Comparison of ENCODE assay signal across 14 mouse cellular contexts in genomic region chr17:25063872-25064271, GRCm38 (mm10). TPM values are rescaled to one million over a fixed set of nuclear protein-coding genes. Genes with fewer than 3 reads are reported as not detected.
DNase-seq lines count a peak whose midpoint lies in the region; ATAC-seq and TF ChIP-seq lines count a peak whose summit lies in the region.
"Had no signal": no experiment of that assay in that cellular context is flagged by ENCODE, and none has a peak within 500 bp of the region (broad histone marks: within the 10 kb centered on the region; RNA-seq: fewer than 3 reads in every experiment).

No protein-coding gene starts in this region.

- DNase-seq in lung, embryonic 14.5 days, result peak; percentile 54
- DNase-seq in lung, adult 18-20 months, result no peak
- DNase-seq in urinary bladder, adult 18-20 months (ENCODE audit: low spot score in 2 of 2), result no peak
- no peak for DNase-seq in ovary, adult 18-20 months (ENCODE audit: low spot score)
- DNase-seq: embryo, embryonic 11 days; forebrain, postnatal 0 days; right cerebral cortex, adult 18-20 months; thymus, adult 18-20 months had no signal

- no peak overlapping the region for H3K9ac ChIP-seq in hindbrain, embryonic 13.5 days
- H3K9ac ChIP-seq in hindbrain, embryonic 12.5 days, result no peak overlapping the region
- H3K9ac ChIP-seq in lung, embryonic 14.5 days, result no peak overlapping the region
- no peak overlapping the region; the same call in 1 of the 2 replicates for H3K9ac ChIP-seq in heart, embryonic 14.5 days (ENCODE audit: low read length)
- H3K9ac ChIP-seq: forebrain, postnatal 0 days had no signal

- H3K9me3 ChIP-seq in hindbrain, embryonic 13.5 days, result no peaks in the 10 kb centered on the region
- no peaks in the 10 kb centered on the region for H3K9me3 ChIP-seq in hindbrain, embryonic 12.5 days (replicated peaks)
- no peaks in the 10 kb centered on the region for H3K9me3 ChIP-seq in lung, embryonic 14.5 days (ENCODE audit: low read depth, low read length)
- no peaks in the 10 kb centered on the region for H3K9me3 ChIP-seq in heart, embryonic 14.5 days (ENCODE audit: control insufficient read depth, low read length)

- no peak for TF ChIP-seq CTCF in lung, embryonic 14.5 days (IDR thresholded peaks at IDR 0.05; ENCODE audit: low read depth)
- TF ChIP-seq CTCF in small intestine, adult 2 months (IDR thresholded peaks at IDR 0.05; ENCODE audit: extremely low read depth, insufficient read length, insufficient replicate concordance, low read depth, low read length), result no peak

- no peak overlapping the region for H3K4me3 ChIP-seq in hindbrain, embryonic 13.5 days
- H3K4me3 ChIP-seq in hindbrain, embryonic 12.5 days, result no peak overlapping the region
- no peak overlapping the region for H3K4me3 ChIP-seq in lung, embryonic 14.5 days (ENCODE audit: low read depth, low read length)
- H3K4me3 ChIP-seq in heart, embryonic 14.5 days (ENCODE audit: control insufficient read depth in 1 of 2, insufficient read depth in 1 of 2, low read depth in 1 of 2, low read length in 2 of 2), result no peak overlapping the region
- no peak overlapping the region for H3K4me3 ChIP-seq in small intestine, adult 2 months (ENCODE audit: low read depth, low read length)
- H3K4me3 ChIP-seq: myocyte had no signal

- ATAC-seq in hindbrain, embryonic 13.5 days (ENCODE audit: low FRiP score), result no peak
- no peak for ATAC-seq in hindbrain, embryonic 12.5 days (ENCODE audit: low FRiP score)
- peak; percentile 57; the same call in 1 of the 2 replicates for ATAC-seq in lung, embryonic 14.5 days (ENCODE audit: insufficient read depth)
- peak; percentile 51; the same call in 1 of the 2 replicates for ATAC-seq in heart, embryonic 14.5 days (ENCODE audit: insufficient number of reproducible peaks, insufficient read depth, low FRiP score, low read depth)
- ATAC-seq: forebrain, postnatal 0 days had no signal

- no peak overlapping the region for H3K4me2 ChIP-seq in hindbrain, embryonic 13.5 days
- H3K4me2 ChIP-seq in hindbrain, embryonic 12.5 days (replicated peaks), result no peak overlapping the region
- H3K4me2 ChIP-seq in lung, embryonic 14.5 days, result no peak overlapping the region
- H3K4me2 ChIP-seq in heart, embryonic 14.5 days (ENCODE audit: low read length), result 0 out of 2 replicates have a peak overlapping the region, but pooled peaks have one; percentile 18

- H3K36me3 ChIP-seq in hindbrain, embryonic 13.5 days, result peaks cover 46% of the 10 kb centered on the region
- peaks cover 32% of the 10 kb centered on the region for H3K36me3 ChIP-seq in hindbrain, embryonic 12.5 days
- H3K36me3 ChIP-seq in lung, embryonic 14.5 days (ENCODE audit: insufficient read depth), result peaks cover 70% of the 10 kb centered on the region
- peaks cover 27% of the 10 kb centered on the region for H3K36me3 ChIP-seq in heart, embryonic 14.5 days (ENCODE audit: control insufficient read depth, insufficient read depth, low read length)
- peaks cover 8% of the 10 kb centered on the region for H3K36me3 ChIP-seq in small intestine, adult 2 months (ENCODE audit: control insufficient read depth, insufficient read depth, low read length)

- peak overlapping the region; percentile 23; the same call in 1 of the 2 replicates for H3K27ac ChIP-seq in hindbrain, embryonic 13.5 days
- no peak overlapping the region for H3K27ac ChIP-seq in hindbrain, embryonic 12.5 days
- H3K27ac ChIP-seq in lung, embryonic 14.5 days (ENCODE audit: low read depth), result peak overlapping the region; percentile 37; the same call in 1 of the 2 replicates
- peak overlapping the region; percentile 51 to 74 for H3K27ac ChIP-seq in heart, embryonic 14.5 days (replicated peaks in 1 of 2; ENCODE audit: control insufficient read depth in 1 of 2, insufficient read depth in 1 of 2, low read depth in 2 of 2, low read length in 2 of 2)
- H3K27ac ChIP-seq in small intestine, adult 2 months (ENCODE audit: insufficient read depth, low read depth, low read length), result peak overlapping the region; percentile 76

- H3K27me3 ChIP-seq in hindbrain, embryonic 13.5 days, result no peaks in the 10 kb centered on the region
- no peaks in the 10 kb centered on the region for H3K27me3 ChIP-seq in hindbrain, embryonic 12.5 days
- H3K27me3 ChIP-seq in lung, embryonic 14.5 days (ENCODE audit: insufficient read depth, low read length), result no peaks in the 10 kb centered on the region
- no peaks in the 10 kb centered on the region for H3K27me3 ChIP-seq in heart, embryonic 14.5 days (ENCODE audit: control insufficient read depth, insufficient read depth, low read length)
- no peaks in the 10 kb centered on the region for H3K27me3 ChIP-seq in small intestine, adult 2 months (ENCODE audit: control insufficient read depth, insufficient read depth, low read length)
- H3K27me3 ChIP-seq: CH12.LX had no signal

- 0 out of 2 replicates have a peak, but pooled peaks cover 3% of the 10 kb centered on the region for H3K4me1 ChIP-seq in hindbrain, embryonic 13.5 days (replicated peaks)
- no peaks in the 10 kb centered on the region; the same call in 1 of the 2 replicates for H3K4me1 ChIP-seq in hindbrain, embryonic 12.5 days
- H3K4me1 ChIP-seq in lung, embryonic 14.5 days (ENCODE audit: insufficient read depth), result peaks cover 7% of the 10 kb centered on the region; the same call in 1 of the 2 replicates
- H3K4me1 ChIP-seq in heart, embryonic 14.5 days (ENCODE audit: control insufficient read depth in 2 of 2, insufficient read depth in 2 of 2, low read length in 2 of 2), result peaks cover 18 to 32% of the 10 kb centered on the region in 2 experiments
- 0 out of 2 replicates have a peak, but pooled peaks cover 3% of the 10 kb centered on the region for H3K4me1 ChIP-seq in small intestine, adult 2 months (ENCODE audit: control insufficient read depth, insufficient read depth, insufficient read length, low read length)

- WGBS in hindbrain, embryonic 13.5 days, result 85% methylated on average over 12 of the region's 12 CpGs
- WGBS in hindbrain, embryonic 12.5 days, result 92% methylated on average over 12 of the region's 12 CpGs
- WGBS in lung, embryonic 14.5 days, result 45% methylated on average over 12 of the region's 12 CpGs
- WGBS in heart, embryonic 14.5 days, result 42% methylated on average over 12 of the region's 12 CpGs
- 54% methylated on average over 12 of the region's 12 CpGs for WGBS in small intestine, adult 2 months

- TF ChIP-seq POLR2A in small intestine, adult 2 months (IDR thresholded peaks at IDR 0.05; ENCODE audit: low read depth, low read length), result no peak

RNA-seq across cellular contexts. Expression of gene Tmem204, which starts 19.5 kb away (rescaled TPM):
- polyA plus RNA-seq in hindbrain, embryonic 13.5 days (2015; fragmentation: Nextera tagmentation; extraction: Ambion mirVana), result 10.8 and 11.5 TPM in 2 replicates
- 8.5 and 9.5 TPM in 2 replicates for polyA plus RNA-seq in hindbrain, embryonic 12.5 days (2016; fragmentation: Nextera tagmentation; extraction: Ambion mirVana)
- 65.2 and 67.1 TPM in 2 replicates for polyA plus RNA-seq in lung, embryonic 14.5 days (2014; fragmentation: Nextera tagmentation; extraction: Ambion mirVana)
- 19.5 and 23.4 TPM in 2 replicates for polyA plus RNA-seq in heart, embryonic 14.5 days (2014; fragmentation: Nextera tagmentation; extraction: Ambion mirVana)
- 9.7 and 17.7 TPM in 2 replicates for polyA plus RNA-seq in small intestine, adult 2 months (2012; rRNA removed)

RNA-seq across cellular contexts. Expression of gene Ift140, which starts 48.0 kb away (rescaled TPM):
- polyA plus RNA-seq in hindbrain, embryonic 13.5 days (2015; fragmentation: Nextera tagmentation; extraction: Ambion mirVana), result 18.3 and 18.8 TPM in 2 replicates
- 26.7 and 27.6 TPM in 2 replicates for polyA plus RNA-seq in hindbrain, embryonic 12.5 days (2016; fragmentation: Nextera tagmentation; extraction: Ambion mirVana)
- polyA plus RNA-seq in lung, embryonic 14.5 days (2014; fragmentation: Nextera tagmentation; extraction: Ambion mirVana), result 16.9 and 18.0 TPM in 2 replicates
- 9.9 and 10.6 TPM in 2 replicates for polyA plus RNA-seq in heart, embryonic 14.5 days (2014; fragmentation: Nextera tagmentation; extraction: Ambion mirVana)
- polyA plus RNA-seq in small intestine, adult 2 months (2012; rRNA removed), result 4.2 and 8.4 TPM in 2 replicates

RNA-seq across cellular contexts. Expression of gene Cramp1l, which starts 48.3 kb away (rescaled TPM):
- 6.3 and 7.1 TPM in 2 replicates for polyA plus RNA-seq in hindbrain, embryonic 13.5 days (2015; fragmentation: Nextera tagmentation; extraction: Ambion mirVana)
- polyA plus RNA-seq in hindbrain, embryonic 12.5 days (2016; fragmentation: Nextera tagmentation; extraction: Ambion mirVana), result 13.8 and 13.9 TPM in 2 replicates
- 8.7 and 9.8 TPM in 2 replicates for polyA plus RNA-seq in lung, embryonic 14.5 days (2014; fragmentation: Nextera tagmentation; extraction: Ambion mirVana)
- 6.4 and 7.6 TPM in 2 replicates for polyA plus RNA-seq in heart, embryonic 14.5 days (2014; fragmentation: Nextera tagmentation; extraction: Ambion mirVana)
- polyA plus RNA-seq in small intestine, adult 2 months (2012; rRNA removed), result 5.8 and 10.0 TPM in 2 replicates

RNA-seq across cellular contexts. Expression of gene Telo2, which starts 51.9 kb away (rescaled TPM):
- 41.9 and 45.5 TPM in 2 replicates for polyA plus RNA-seq in hindbrain, embryonic 13.5 days (2015; fragmentation: Nextera tagmentation; extraction: Ambion mirVana)
- 42.5 and 43.2 TPM in 2 replicates for polyA plus RNA-seq in hindbrain, embryonic 12.5 days (2016; fragmentation: Nextera tagmentation; extraction: Ambion mirVana)
- 41.8 and 46.5 TPM in 2 replicates for polyA plus RNA-seq in lung, embryonic 14.5 days (2014; fragmentation: Nextera tagmentation; extraction: Ambion mirVana)
- polyA plus RNA-seq in heart, embryonic 14.5 days (2014; fragmentation: Nextera tagmentation; extraction: Ambion mirVana), result 19.3 and 27.8 TPM in 2 replicates
- 7.3 and 8.9 TPM in 2 replicates for polyA plus RNA-seq in small intestine, adult 2 months (2012; rRNA removed)

RNA-seq across cellular contexts. Expression of gene Ptx4, which starts 56.7 kb away (rescaled TPM):
- polyA plus RNA-seq in hindbrain, embryonic 13.5 days (2015; fragmentation: Nextera tagmentation; extraction: Ambion mirVana), result not detected in 2 replicates
- not detected in 2 replicates for polyA plus RNA-seq in hindbrain, embryonic 12.5 days (2016; fragmentation: Nextera tagmentation; extraction: Ambion mirVana)
- not detected in 2 replicates for polyA plus RNA-seq in lung, embryonic 14.5 days (2014; fragmentation: Nextera tagmentation; extraction: Ambion mirVana)
- 0.14 and 0.44 TPM in 2 replicates for polyA plus RNA-seq in heart, embryonic 14.5 days (2014; fragmentation: Nextera tagmentation; extraction: Ambion mirVana)
- polyA plus RNA-seq in small intestine, adult 2 months (2012; rRNA removed), result 0.10 TPM in 1 of 2 replicates, not detected in the other
- polyA plus RNA-seq: myocyte had no signal

Comparison
In these comparisons a context has a peak if more than half of its experiments do, and no peak if none do; other contexts are left out.
1. ATAC-seq: peak in lung, embryonic 14.5 days (single experiment) and heart, embryonic 14.5 days (single experiment); none in hindbrain, embryonic 13.5 days (single experiment) and hindbrain, embryonic 12.5 days (single experiment).